Mouse (Mus musculus) erythroblast, embryonic 14.5 days (primary cell): ENCODE measurements around the gene Tas1r3.

ENCODE experiments used
- GATA1 ChIP-seq: IDR thresholded peaks from 2 replicates; pipeline ENCODE4 v1.6.1; 2012; ENCODE audit warnings: low read length, inconsistent platforms, mixed read lengths
- TAL1 ChIP-seq: IDR thresholded peaks from 3 replicates; pipeline ENCODE4 v1.6.1; 2012; ENCODE audit warnings: low read length, inconsistent platforms, mixed read lengths

- no peak for TF ChIP-seq GATA1
- TF ChIP-seq TAL1, result no peak
Measured at GRCm38 (mm10) chr4:155886330-155886729, 23.2 kb upstream of the Tas1r3 start.
